Mouse (Mus musculus) liver, adult 2 months (tissue): Measurements from ENCODE around the gene Klhdc4.

Experiments used
- CTCF ChIP-seq: fragments of 200-500 bp; IDR thresholded peaks from 2 replicates; pipeline ENCODE4 v1.5.1; 2011; ENCODE audit warnings: low read depth, low read length, control low read depth
- POLR2A ChIP-seq: fragments of 200-500 bp; IDR thresholded peaks from 2 replicates; pipeline ENCODE4 v1.6.1; 2011; ENCODE audit warnings: low read length, control low read depth; ENCODE audit not compliant: insufficient read depth; ENCODE audit errors: extremely low read depth

GRCm38 (mm10) chr8:121848495-121848894 is 19.1 kb upstream of the Klhdc4 start:
- TF ChIP-seq CTCF (no peak), POLR2A (no peak)
